ENCODE assay signal across 21 mouse cellular contexts in genomic region chr2:60908116-60908515, GRCm38 (mm10). TPM values are rescaled to one million over a fixed set of nuclear protein-coding genes. Genes with fewer than 3 reads are reported as not detected.
DNase-seq lines count a peak whose midpoint lies in the region; ATAC-seq and TF ChIP-seq lines count a peak whose summit lies in the region.
"Had no signal": no experiment of that assay in that cellular context is flagged by ENCODE, and none has a peak within 500 bp of the region (broad histone marks: within the 10 kb centered on the region; RNA-seq: fewer than 3 reads in every experiment).

No protein-coding gene starts in this region.

- H3K4me3 ChIP-seq in gastrocnemius, adult 2 months: no peak overlapping the region; the same call in 1 of the 2 replicates
- H3K4me3 ChIP-seq in liver, embryonic 15.5 days (replicated peaks): no peak overlapping the region
- no peak overlapping the region for H3K4me3 ChIP-seq in liver, embryonic 11.5 days (ENCODE audit: low read depth, low read length)
- H3K4me3 ChIP-seq in intestine, embryonic 15.5 days (replicated peaks): no peak overlapping the region
- H3K4me3 ChIP-seq: embryonic facial prominence, embryonic 15.5 days; left cerebral cortex, adult 2 months; lung, embryonic 15.5 days; megakaryocyte, embryonic 14.5 days; midbrain, embryonic 15.5 days had no signal

- TF ChIP-seq CTCF in gastrocnemius, adult 2 months (IDR thresholded peaks at IDR 0.05): no peak

- H3K36me3 ChIP-seq in liver, embryonic 15.5 days (replicated peaks): no peaks in the 10 kb centered on the region
- no peaks in the 10 kb centered on the region for H3K36me3 ChIP-seq in liver, embryonic 11.5 days (ENCODE audit: control insufficient read depth, insufficient read depth, low read length)
- no peaks in the 10 kb centered on the region for H3K36me3 ChIP-seq in intestine, embryonic 15.5 days
- H3K36me3 ChIP-seq: embryonic facial prominence, embryonic 15.5 days; lung, embryonic 15.5 days; midbrain, embryonic 15.5 days had no signal

- intact Hi-C loops in gastrocnemius, adult 2 months (cut with DNase I): loop anchor here (5.0 to 10.0 kb wide), 3 partner anchors 54 to 547 kb away; partner anchors contain the start of gene Rbms1

- H3K9ac ChIP-seq in liver, embryonic 15.5 days: no peak overlapping the region
- no peak overlapping the region for H3K9ac ChIP-seq in liver, embryonic 11.5 days (ENCODE audit: low read depth, low read length)
- no peak overlapping the region for H3K9ac ChIP-seq in intestine, embryonic 15.5 days
- H3K9ac ChIP-seq: embryonic facial prominence, embryonic 15.5 days; lung, embryonic 15.5 days; midbrain, embryonic 15.5 days had no signal

- 44% methylated on average over 12 of the region's 12 CpGs for WGBS in liver, embryonic 15.5 days (ENCODE audit: insufficient replicate concordance)
- 47% methylated on average over 12 of the region's 12 CpGs for WGBS in liver, embryonic 11.5 days
- 68% methylated on average over 12 of the region's 12 CpGs for WGBS in intestine, embryonic 15.5 days

- H3K27me3 ChIP-seq in liver, embryonic 15.5 days: no peaks in the 10 kb centered on the region
- no peaks in the 10 kb centered on the region for H3K27me3 ChIP-seq in liver, embryonic 11.5 days (replicated peaks; ENCODE audit: control insufficient read depth, insufficient read depth, low read length)
- H3K27me3 ChIP-seq in intestine, embryonic 15.5 days (replicated peaks): 0 out of 2 replicates have a peak, but pooled peaks cover 3% of the 10 kb centered on the region
- H3K27me3 ChIP-seq: CH12.LX; embryonic facial prominence, embryonic 15.5 days; lung, embryonic 15.5 days; midbrain, embryonic 15.5 days had no signal

- H3K27ac ChIP-seq in gastrocnemius, adult 2 months: 0 out of 2 replicates have a peak overlapping the region, but pooled peaks have one; percentile 2
- no peak overlapping the region for H3K27ac ChIP-seq in liver, embryonic 15.5 days (replicated peaks)
- no peak overlapping the region for H3K27ac ChIP-seq in liver, embryonic 11.5 days (ENCODE audit: low read depth, low read length)
- no peak overlapping the region for H3K27ac ChIP-seq in intestine, embryonic 15.5 days
- H3K27ac ChIP-seq: embryonic facial prominence, embryonic 15.5 days; left cerebral cortex, adult 2 months; lung, embryonic 15.5 days; midbrain, embryonic 15.5 days had no signal

- peaks cover 14% of the 10 kb centered on the region; the same call in 1 of the 2 replicates for H3K4me1 ChIP-seq in liver, embryonic 15.5 days (replicated peaks)
- H3K4me1 ChIP-seq in liver, embryonic 11.5 days (replicated peaks; ENCODE audit: control insufficient read depth, insufficient read depth, low read length): peaks cover 12% of the 10 kb centered on the region
- H3K4me1 ChIP-seq in intestine, embryonic 15.5 days (replicated peaks): 0 out of 2 replicates have a peak, but pooled peaks cover 9% of the 10 kb centered on the region
- H3K4me1 ChIP-seq: midbrain, embryonic 15.5 days had no signal

- H3K9me3 ChIP-seq in liver, embryonic 15.5 days (replicated peaks): no peaks in the 10 kb centered on the region
- H3K9me3 ChIP-seq in liver, embryonic 11.5 days (ENCODE audit: control insufficient read depth, low read length): no peaks in the 10 kb centered on the region
- H3K9me3 ChIP-seq in intestine, embryonic 15.5 days: no peaks in the 10 kb centered on the region
- H3K9me3 ChIP-seq: embryonic facial prominence, embryonic 15.5 days; lung, embryonic 15.5 days; megakaryocyte, embryonic 14.5 days; midbrain, embryonic 15.5 days had no signal

- peak overlapping the region; percentile 7; the same call in 1 of the 2 replicates for H3K4me2 ChIP-seq in liver, embryonic 15.5 days
- no peak overlapping the region for H3K4me2 ChIP-seq in liver, embryonic 11.5 days
- H3K4me2 ChIP-seq in intestine, embryonic 15.5 days (replicated peaks): peak overlapping the region; percentile 27; the same call in 1 of the 2 replicates
- H3K4me2 ChIP-seq: embryonic facial prominence, embryonic 15.5 days; lung, embryonic 15.5 days; midbrain, embryonic 15.5 days had no signal

- DNase-seq in gastrocnemius, adult 2 months: no peak
- DNase-seq in gastrocnemius, postnatal 25 days: no peak
- no peak for DNase-seq in liver, embryonic 11.5 days (ENCODE audit: low spot score)
- DNase-seq in MEL-GATA-1-ER (ENCODE audit: extremely low read depth, low read depth): peak; percentile 13
- DNase-seq in spleen, postnatal 14 days (ENCODE audit: low spot score in 2 of 2): no peak
- no peak for DNase-seq in kidney, adult 8-10 months
- DNase-seq: adrenal gland, postnatal 25 days; cerebellum, adult 9-11 months; gastrocnemius, postnatal 14 days; kidney, adult 11 months; kidney, postnatal 10 days; thymus, adult 18-20 months had no signal

- no peak for ATAC-seq in liver, embryonic 15.5 days (ENCODE audit: insufficient read depth)
- ATAC-seq in liver, embryonic 11.5 days (replicated peaks; ENCODE audit: low FRiP score): no peak
- peak; percentile 87 for ATAC-seq in intestine, embryonic 15.5 days
- ATAC-seq: activated CD4-positive, CD25-positive, alpha-beta regulatory T cell, adult 4 months; midbrain, embryonic 15.5 days had no signal

RNA-seq across cellular contexts. Expression of gene Rbms1, which starts 54.9 kb away (rescaled TPM):
- 10 to 100 TPM; 17.2 to 27.8 TPM for total RNA-seq in gastrocnemius, adult 2 months (2021)
- 10 to 100 TPM; 21.8 to 22.1 TPM for total RNA-seq in gastrocnemius, postnatal 25 days (2021)
- polyA plus RNA-seq in liver, embryonic 15.5 days (2015; fragmentation: Nextera tagmentation; extraction: Ambion mirVana): 47.8 and 55.2 TPM in 2 replicates
- polyA plus RNA-seq in liver, embryonic 11.5 days (2014; fragmentation: Nextera tagmentation; extraction: Ambion mirVana): 71.4 and 80.8 TPM in 2 replicates
- polyA plus RNA-seq in intestine, embryonic 15.5 days (2015; fragmentation: Nextera tagmentation; extraction: Ambion mirVana): 83.3 and 84.3 TPM in 2 replicates
